Mouse (Mus musculus): ENCODE data around the gene Trim47.
A peak's percentile ranks its signal among the peaks of the same experiment; 100 is the strongest.

- peak; percentile 48; the same call in 1 of the 2 replicates for TF ChIP-seq CTCF (IDR thresholded peaks at IDR 0.05; ENCODE audit: borderline replicate concordance, insufficient read depth, low read length)
- no peak for TF ChIP-seq POLR2A (IDR thresholded peaks at IDR 0.05; ENCODE audit: low read depth, low read length)
Measured at GRCm38 (mm10) chr11:116081081-116081480, 45.9 kb downstream of the Trim47 start.

Measured in embryonic fibroblast, embryonic 13.5 days (primary cell).